Mouse (Mus musculus) heart, adult 2 months (tissue): ENCODE data around the gene Vars. TPM values are rescaled to one million over a fixed set of nuclear protein-coding genes. Genes with fewer than 3 reads are reported as not detected.

ENCODE experiments used
- DNase-seq, 2 experiments: peaks; one replicate each; pipeline ENCODE4 v3.0.0; 2021
- H3K27ac ChIP-seq: fragments of 200-600 bp; 2 replicates; pipeline ENCODE4 v1.8.1; 2022
- H3K27me3 ChIP-seq: fragments of 200-500 bp; 2 replicates; pipeline ENCODE4 v1.6.1; 2012; ENCODE audit warnings: mild to moderate bottlenecking, low read length, inconsistent platforms, mixed read lengths; ENCODE audit not compliant: control insufficient read depth, insufficient read depth
- H3K36me3 ChIP-seq: fragments of 200-500 bp; 2 replicates; pipeline ENCODE4 v1.6.1; 2012; ENCODE audit warnings: low read length, inconsistent platforms; ENCODE audit not compliant: control insufficient read depth, insufficient read depth
- H3K4me1 ChIP-seq: fragments of 200-500 bp; 2 replicates; pipeline ENCODE4 v1.6.1; 2011; ENCODE audit warnings: low read length; ENCODE audit not compliant: control insufficient read depth, insufficient read depth
- H3K4me3 ChIP-seq: fragments of 200-600 bp; 2 replicates; pipeline ENCODE4 v1.8.1; 2022
- H3K79me2 ChIP-seq: fragments of 200-500 bp; replicated peaks from 2 replicates; pipeline ENCODE4 v1.6.1; 2012; ENCODE audit warnings: mild to moderate bottlenecking, inconsistent platforms, low read length, moderate library complexity, mixed read lengths; ENCODE audit not compliant: control insufficient read depth, insufficient read depth
- H3K9ac ChIP-seq: fragments of 200-500 bp; 2 replicates; pipeline ENCODE4 v1.6.1; 2012; ENCODE audit warnings: low read depth, mild to moderate bottlenecking, control low read depth, inconsistent platforms, low read length, mixed read lengths
- CTCF ChIP-seq: fragments of 200-600 bp; IDR thresholded peaks from 2 replicates; pipeline ENCODE4 v1.8.1; 2022; ENCODE audit warnings: antibody characterized with exemption, mild to moderate bottlenecking, moderate library complexity
- EP300 ChIP-seq: fragments of 200-500 bp; IDR thresholded peaks from 2 replicates; pipeline ENCODE4 v1.6.1; 2011; ENCODE audit warnings: low read depth, low read length, control low read depth; ENCODE audit not compliant: insufficient read depth
- POLR2A ChIP-seq: fragments of 200-500 bp; IDR thresholded peaks from 2 replicates; pipeline ENCODE4 v1.6.1; 2011; ENCODE audit warnings: mild to moderate bottlenecking, low read depth, low read length, control low read depth; ENCODE audit not compliant: insufficient read depth
- WGBS: fragments of 180-500 bp; shearing (Covaris S2); methylation state at CpG from one replicate; pipeline ENCODE4 v1.1.7; 2018; 5-methylcytosine and 5-hydroxymethylcytosine counted together
- intact Hi-C: fragments of 180-260 bp; cut with DNase I; formaldehyde crosslinking; loops from one replicate; pipeline ENCODE4 v1.15.1; 2025
- polyA plus RNA-seq: library from polyadenylated mRNA; depleted of rRNA; stranded (reverse); fragments of >200 nt; gene quantifications from 2 replicates; pipeline ENCODE4 v1.2.3, GENCODE M21; 2012; rRNA removed
- total RNA-seq, 2 experiments: library from RNA; stranded (reverse); gene quantifications; 2 replicates each; pipeline ENCODE4 v1.2.3; 2021

Vars gene
- total and polyA plus RNA-seq, 3 experiments, result 27.0 to 39.2 (median 28.5) TPM

DNA sequence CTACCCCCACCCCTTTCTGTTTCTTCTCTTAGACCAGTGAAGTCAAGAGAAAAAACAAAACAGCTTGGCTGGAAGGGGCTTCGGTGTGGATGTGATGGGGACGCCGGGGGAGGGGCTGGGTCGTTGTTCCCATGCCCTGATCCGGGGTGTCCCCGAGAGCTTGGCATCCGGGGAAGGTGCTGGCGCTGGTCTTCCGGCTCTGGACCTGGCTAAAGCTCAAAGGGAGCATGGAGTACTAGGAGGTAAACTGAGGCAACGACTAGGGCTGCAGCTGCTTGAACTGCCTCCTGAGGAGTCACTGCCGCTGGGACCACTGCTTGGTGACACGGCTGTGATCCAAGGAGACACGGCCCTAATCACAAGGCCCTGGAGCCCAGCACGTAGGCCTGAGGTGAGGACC is 59.3 kb downstream of the Vars start:
- peaks cover 5% of the 10 kb centered on the region for H3K36me3 ChIP-seq

DNA sequence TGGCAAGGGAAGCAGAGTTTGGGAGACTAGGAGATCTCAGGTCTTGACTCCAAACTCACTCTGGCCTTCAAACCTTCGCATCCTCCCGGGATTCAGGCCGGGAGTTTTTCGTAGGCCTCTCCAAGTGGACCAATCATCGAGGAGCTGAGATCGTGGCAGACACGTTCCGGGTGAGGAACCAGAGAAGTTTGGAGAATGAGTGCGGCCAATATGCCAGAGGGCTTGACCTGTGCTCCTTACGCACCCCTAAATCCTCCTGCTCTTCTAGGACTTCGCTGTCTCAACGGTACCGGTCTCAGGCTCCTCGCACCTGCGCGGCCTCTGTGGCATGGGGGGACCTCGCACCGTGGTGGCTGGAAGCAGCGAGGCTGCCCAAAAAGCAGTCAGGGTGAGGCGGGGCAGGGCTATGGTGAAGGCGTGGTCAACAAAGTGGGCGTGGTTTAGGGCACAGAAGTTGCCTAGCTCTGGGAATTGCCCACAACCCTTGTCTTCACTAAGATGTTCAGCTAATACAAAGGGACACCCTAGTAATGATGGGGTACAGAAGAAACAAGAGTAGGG is 60.0 kb downstream of the Vars start:
- Histone ChIP-seq H3K4me1 (peaks cover 7% of the 10 kb centered on the region), H3K9ac (no peak overlapping the region), H3K27me3 (no peaks in the 10 kb centered on the region), H3K4me3 (no peak overlapping the region), H3K79me2 (no peaks in the 10 kb centered on the region), H3K27ac (no peak overlapping the region), H3K36me3 (peaks cover 5% of the 10 kb centered on the region)
- 70% methylated on average over 22 of the region's 22 CpGs for WGBS
- DNase-seq, result peak in 1 of 2 experiments; percentile 35
- TF ChIP-seq POLR2A (no peak), CTCF (no peak), EP300 (no peak)
- intact Hi-C loops, result no loop called here

More for the DNA sequence above, 59.3 kb downstream of the Vars start:
- Histone ChIP-seq H3K4me1 (peaks cover 10% of the 10 kb centered on the region), H3K27ac (peak overlapping the region; percentile 92), H3K79me2 (no peaks in the 10 kb centered on the region), H3K9ac (peak overlapping the region; percentile 87), H3K27me3 (no peaks in the 10 kb centered on the region), H3K4me3 (peak overlapping the region; percentile 65)
- no peak for TF ChIP-seq CTCF
- no peak for TF ChIP-seq POLR2A
- no peak for TF ChIP-seq EP300
- intact Hi-C loops, result no loop called here
- WGBS, result 27% methylated on average over 14 of the region's 14 CpGs
- no peak for DNase-seq

DNA sequence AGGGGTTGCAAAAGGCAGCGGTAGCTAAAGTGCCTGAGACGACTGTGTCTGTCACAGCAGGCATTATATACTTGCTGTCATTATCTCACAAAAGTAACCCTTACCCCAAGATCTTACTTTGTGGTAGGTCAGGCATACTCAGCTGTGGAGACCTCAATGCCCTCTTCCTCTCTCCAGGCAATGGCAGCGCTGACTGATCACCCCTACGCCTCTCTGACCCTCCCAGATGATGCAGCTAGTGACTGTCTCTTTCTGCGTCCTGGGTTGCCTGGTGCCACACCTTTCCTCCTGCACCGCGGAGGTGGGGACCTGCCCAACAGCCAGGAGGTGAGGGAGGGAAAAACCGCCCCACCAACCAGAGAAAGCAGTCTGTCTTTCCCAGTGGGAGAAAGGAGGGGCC is 60.5 kb downstream of the Vars start:
- Histone ChIP-seq H3K36me3 (peaks cover 4% of the 10 kb centered on the region), H3K4me3 (no peak overlapping the region), H3K4me1 (peaks cover 4% of the 10 kb centered on the region), H3K79me2 (no peaks in the 10 kb centered on the region), H3K27ac (no peak overlapping the region), H3K9ac (no peak overlapping the region), H3K27me3 (no peaks in the 10 kb centered on the region)
- DNase-seq, result no peak
- WGBS, result 80% methylated on average over 7 of the region's 8 CpGs
- TF ChIP-seq EP300, result no peak
- no peak for TF ChIP-seq CTCF
- no peak for TF ChIP-seq POLR2A
- intact Hi-C loops, result no loop called here

DNA sequence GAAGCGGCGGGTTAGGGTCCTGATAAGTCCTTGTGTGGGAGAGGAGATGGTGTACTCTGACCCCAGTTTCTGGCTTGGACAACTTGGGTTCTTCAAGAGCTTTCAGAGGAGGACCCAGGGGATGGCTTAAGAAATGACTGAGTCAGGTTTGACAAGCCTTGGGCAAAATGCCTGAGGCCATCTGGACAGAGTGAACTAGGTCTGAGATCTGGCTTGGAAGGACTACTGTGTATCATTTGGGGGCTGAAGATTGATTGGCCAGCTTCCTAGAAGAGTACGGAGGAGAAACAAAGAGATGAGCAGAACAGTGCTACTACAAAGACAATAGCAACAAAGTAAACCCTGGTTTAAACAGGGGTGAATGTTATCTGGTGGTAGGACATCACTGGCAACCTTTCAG is 62.7 kb downstream of the Vars start:
- DNase-seq, result no peak
- 79% methylated on average over 3 of the region's 3 CpGs for WGBS
- TF ChIP-seq EP300 (no peak), POLR2A (no peak)

DNA sequence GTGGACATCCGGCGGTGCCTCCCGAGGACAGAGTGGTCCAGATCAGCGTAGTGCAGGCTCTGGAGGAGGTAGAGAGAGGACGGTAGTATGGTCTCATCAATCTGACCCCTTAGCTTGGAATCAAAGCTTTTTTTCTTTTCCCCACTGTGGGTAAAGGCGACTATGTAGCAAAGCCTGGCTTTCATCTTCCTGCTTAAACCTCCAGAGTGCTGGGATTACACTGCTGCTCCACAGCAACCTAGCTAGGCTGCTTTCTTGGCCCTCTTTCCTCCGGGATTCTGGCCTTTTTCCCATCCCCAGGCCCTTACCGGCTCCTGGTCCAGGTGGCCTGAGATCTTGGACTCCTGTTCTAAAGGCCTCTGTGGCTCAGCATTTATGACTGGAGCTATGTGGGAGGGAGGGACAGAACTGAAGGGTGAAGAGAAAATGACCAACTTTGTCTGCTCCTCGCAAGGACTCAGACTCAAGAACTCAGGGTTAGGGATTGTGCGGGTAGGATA is 63.6 kb downstream of the Vars start:
- H3K4me3 ChIP-seq, result no peak overlapping the region
- no peak for DNase-seq
- WGBS, result 49% methylated on average over 10 of the region's 10 CpGs
- H3K36me3 ChIP-seq, result no peaks in the 10 kb centered on the region
- no peaks in the 10 kb centered on the region for H3K79me2 ChIP-seq
- no peaks in the 10 kb centered on the region; the same call in 1 of the 2 replicates for H3K27me3 ChIP-seq
- TF ChIP-seq CTCF (no peak), POLR2A (no peak), EP300 (no peak)
- peak overlapping the region; percentile 3; the same call in 1 of the 2 replicates for H3K9ac ChIP-seq
- H3K27ac ChIP-seq, result no peak overlapping the region; the same call in 1 of the 2 replicates
- intact Hi-C loops, result no loop called here
- H3K4me1 ChIP-seq, result peaks cover 4% of the 10 kb centered on the region

More for the DNA sequence above, 62.7 kb downstream of the Vars start:
- H3K36me3 ChIP-seq, result no peaks in the 10 kb centered on the region
- peaks cover 4% of the 10 kb centered on the region for H3K4me1 ChIP-seq
- no peak overlapping the region for H3K9ac ChIP-seq
- H3K4me3 ChIP-seq, result no peak overlapping the region
- no peak overlapping the region for H3K27ac ChIP-seq
- no peaks in the 10 kb centered on the region for H3K79me2 ChIP-seq
- intact Hi-C loops, result no loop called here
- H3K27me3 ChIP-seq, result no peaks in the 10 kb centered on the region; the same call in 1 of the 2 replicates

DNA sequence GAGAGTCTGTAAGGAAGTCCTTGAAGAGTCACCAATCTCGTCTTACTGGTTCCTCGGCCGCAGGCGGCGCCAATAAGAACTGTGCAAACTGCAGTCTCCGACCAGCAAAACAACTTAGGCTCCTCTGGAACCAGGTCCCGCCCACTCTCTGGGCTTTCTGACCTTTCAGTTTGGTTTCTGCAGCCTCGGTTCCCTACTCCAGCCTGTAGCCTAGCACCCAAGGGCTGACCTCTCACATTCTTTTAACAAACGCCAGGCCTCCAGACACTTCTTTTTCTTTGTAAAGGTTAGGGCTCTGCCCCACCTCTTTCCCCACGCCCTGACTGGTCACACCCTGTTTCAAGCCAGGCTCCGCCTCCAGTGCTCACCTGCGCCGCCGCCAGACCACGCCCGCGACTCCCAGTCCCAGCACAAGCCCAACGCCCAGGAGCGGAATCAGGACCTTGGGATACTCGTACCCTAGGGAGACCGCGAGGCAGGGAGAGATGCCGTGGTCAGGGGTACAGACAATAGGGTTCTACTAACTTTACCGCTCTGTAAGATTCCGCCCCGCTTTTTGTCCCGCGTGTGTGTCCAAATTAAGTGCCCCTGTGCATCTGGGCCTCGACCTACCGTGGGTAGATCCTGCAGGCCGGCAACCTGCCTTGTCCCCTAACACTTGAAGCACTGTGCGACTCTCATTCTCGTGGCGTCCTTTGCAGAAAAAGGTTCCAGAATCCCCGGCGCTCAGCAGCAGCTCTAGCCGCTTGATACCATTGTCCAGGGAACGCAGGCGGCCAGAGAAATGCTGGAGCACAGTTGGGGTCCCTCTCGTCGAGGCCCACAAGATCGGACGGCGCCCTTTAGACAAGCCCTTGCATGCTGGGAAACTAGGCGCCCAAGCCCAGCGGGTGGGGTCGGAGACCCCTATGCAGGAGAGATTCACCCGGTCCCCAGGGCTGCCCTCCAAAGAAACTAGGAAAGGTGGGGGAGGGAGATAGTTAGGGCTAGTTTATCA is 64.5 kb downstream of the Vars start, which contains the start of gene Ly6g6c:
TSS of gene Ly6g6c (plus strand) at position 438 of the 997 bp plus-strand sequence.
- Histone ChIP-seq H3K4me1 (peaks cover 2% of the 10 kb centered on the region), H3K27ac (no peak within 1 kb of the TSS; the same call in 1 of the 2 replicates), H3K4me3 (peak within 1 kb of the TSS; percentile 18; the same call in 1 of the 2 replicates), H3K27me3 (no peaks in the 10 kb centered on the region; the same call in 1 of the 2 replicates), H3K9ac (peak within 1 kb of the TSS; percentile 36), H3K79me2 (no peaks in the 10 kb centered on the region), H3K36me3 (no peaks in the 10 kb centered on the region)
- peak; percentile 58 to 68 for DNase-seq
- 9% methylated on average over 48 of the region's 48 CpGs for WGBS
- intact Hi-C loops, result no loop called here
- TF ChIP-seq CTCF, result no peak
- no peak for TF ChIP-seq POLR2A
- no peak for TF ChIP-seq EP300

Other genes starting within 250 kb of the Vars start
Only the 30 nearest of the 45 such genes appear.
- gene Cfb, start 138.5 kb upstream of the Vars start, total RNA-seq, result 1 to 10 TPM; 2.6 to 3.8 TPM
- 3.9 and 5.7 TPM in 2 replicates for gene Cfb, start 138.5 kb upstream of the Vars start, polyA plus RNA-seq
- 1 to 10 TPM; 7.9 to 9.0 TPM for gene Zbtb12, start 121.5 kb upstream of the Vars start, total RNA-seq
- 10.0 and 11.0 TPM in 2 replicates for gene Zbtb12, start 121.5 kb upstream of the Vars start, polyA plus RNA-seq
- gene Gm20547, start 118.9 kb upstream of the Vars start, total RNA-seq, result not detected
- gene Gm20547, start 118.9 kb upstream of the Vars start, polyA plus RNA-seq, result not detected in 2 replicates
- 1 to 10 TPM; 1.8 to 3.1 TPM for gene C2, start 102.7 kb upstream of the Vars start, total RNA-seq
- 4.5 and 8.1 TPM in 2 replicates for gene C2, start 102.7 kb upstream of the Vars start, polyA plus RNA-seq
- 10 to 100 TPM; 38.0 to 42.6 TPM for gene Ehmt2, start 102.5 kb upstream of the Vars start, total RNA-seq
- 61.6 and 64.0 TPM in 2 replicates for gene Ehmt2, start 102.5 kb upstream of the Vars start, polyA plus RNA-seq
- gene Slc44a4, start 86.5 kb upstream of the Vars start, total RNA-seq, result not detected
- 1.1 TPM in 1 of 2 replicates, not detected in the other for gene Slc44a4, start 86.5 kb upstream of the Vars start, polyA plus RNA-seq
- 10 to 100 TPM; 14.5 TPM for gene Neu1, start 69.7 kb upstream of the Vars start, total RNA-seq
- gene Neu1, start 69.7 kb upstream of the Vars start, polyA plus RNA-seq, result 22.0 and 23.6 TPM in 2 replicates
- 10 to 100 TPM in 1 of 2 experiments, 1 to 10 TPM in 1; 2.9 to 11.2 TPM for gene Hspa1b, start 41.7 kb upstream of the Vars start, total RNA-seq
- 2.0 and 6.3 TPM in 2 replicates for gene Hspa1b, start 41.7 kb upstream of the Vars start, polyA plus RNA-seq
- not detected for gene Gm20481, start 31.1 kb upstream of the Vars start, total RNA-seq
- not detected in 2 replicates for gene Gm20481, start 31.1 kb upstream of the Vars start, polyA plus RNA-seq
- 1 to 10 TPM; 3.3 to 9.8 TPM for gene Hspa1a, start 28.8 kb upstream of the Vars start, total RNA-seq
- gene Hspa1a, start 28.8 kb upstream of the Vars start, polyA plus RNA-seq, result 3.0 and 5.9 TPM in 2 replicates
- gene Hspa1l, start 28.3 kb upstream of the Vars start, total RNA-seq, result 10 to 100 TPM in 1 of 2 experiments, 1 to 10 TPM in 1; 8.3 to 10.9 TPM
- 3.6 and 6.6 TPM in 2 replicates for gene Hspa1l, start 28.3 kb upstream of the Vars start, polyA plus RNA-seq
- gene Lsm2, start 19.1 kb upstream of the Vars start, total RNA-seq, result 10 to 100 TPM; 17.3 to 21.3 TPM
- 50.7 and 58.0 TPM in 2 replicates for gene Lsm2, start 19.1 kb upstream of the Vars start, polyA plus RNA-seq
- gene Vwa7, start 15.6 kb downstream of the Vars start, total RNA-seq, result 10 to 100 TPM; 10.0 to 10.9 TPM
- gene Vwa7, start 15.6 kb downstream of the Vars start, polyA plus RNA-seq, result 7.5 and 10.2 TPM in 2 replicates
- gene Sapcd1, start 27.0 kb downstream of the Vars start, total RNA-seq, result not detected
- 0.20 and 0.67 TPM in 2 replicates for gene Sapcd1, start 27.0 kb downstream of the Vars start, polyA plus RNA-seq
- under 1 TPM; 0.23 to 0.29 TPM for gene Msh5, start 45.8 kb downstream of the Vars start, total RNA-seq
- gene Msh5, start 45.8 kb downstream of the Vars start, polyA plus RNA-seq, result 1.00 and 1.2 TPM in 2 replicates
- 10 to 100 TPM; 32.5 to 33.1 TPM for gene Clic1, start 49.0 kb downstream of the Vars start, total RNA-seq
- 44.4 and 51.6 TPM in 2 replicates for gene Clic1, start 49.0 kb downstream of the Vars start, polyA plus RNA-seq
- gene Ddah2, start 58.0 kb downstream of the Vars start, total RNA-seq, result 10 to 100 TPM; 20.0 to 20.5 TPM
- gene Ddah2, start 58.0 kb downstream of the Vars start, polyA plus RNA-seq, result 31.4 and 40.8 TPM in 2 replicates
- gene Ly6g6c, start 64.4 kb downstream of the Vars start, total RNA-seq, result under 1 TPM; 0.34 to 0.55 TPM
- gene Ly6g6c, start 64.4 kb downstream of the Vars start, polyA plus RNA-seq, result 0.23 and 0.64 TPM in 2 replicates
- 1 to 10 TPM in 1 of 2 experiments, under 1 TPM in 1; 0.31 to 2.4 TPM for gene Mpig6b, start 65.2 kb downstream of the Vars start, total RNA-seq
- gene Mpig6b, start 65.2 kb downstream of the Vars start, polyA plus RNA-seq, result 0.32 and 1.4 TPM in 2 replicates
- gene Ly6g6e, start 75.9 kb downstream of the Vars start, total RNA-seq, result not detected
- 0.41 TPM in 1 of 2 replicates, not detected in the other for gene Ly6g6e, start 75.9 kb downstream of the Vars start, polyA plus RNA-seq
- gene Ly6g6d, start 77.1 kb downstream of the Vars start, total RNA-seq, result under 1 TPM in 1 of 2 experiments, not detected in 1; 0.61 TPM
- gene Ly6g6d, start 77.1 kb downstream of the Vars start, polyA plus RNA-seq, result 1.3 and 1.6 TPM in 2 replicates
- not detected for gene Ly6g6f, start 84.6 kb downstream of the Vars start, total RNA-seq
- 0.27 TPM in 1 of 2 replicates, not detected in the other for gene Ly6g6f, start 84.6 kb downstream of the Vars start, polyA plus RNA-seq
- gene Abhd16a, start 88.3 kb downstream of the Vars start, total RNA-seq, result 10 to 100 TPM; 53.2 to 62.5 TPM
- gene Abhd16a, start 88.3 kb downstream of the Vars start, polyA plus RNA-seq, result 95.7 and 98.2 TPM in 2 replicates
- not detected for gene Ly6g5c, start 107.3 kb downstream of the Vars start, total RNA-seq
- gene Ly6g5c, start 107.3 kb downstream of the Vars start, polyA plus RNA-seq, result not detected in 2 replicates
- under 1 TPM in 1 of 2 experiments, not detected in 1; 0.36 TPM for gene Ly6g5b, start 114.4 kb downstream of the Vars start, total RNA-seq
- gene Ly6g5b, start 114.4 kb downstream of the Vars start, polyA plus RNA-seq, result 0.23 and 0.35 TPM in 2 replicates
- gene Gpank1, start 120.5 kb downstream of the Vars start, total RNA-seq, result 1 to 10 TPM; 6.8 to 8.5 TPM
- gene Gpank1, start 120.5 kb downstream of the Vars start, polyA plus RNA-seq, result 9.5 TPM in 2 replicates
- gene Csnk2b, start 121.1 kb downstream of the Vars start, total RNA-seq, result 100 to 1,000 TPM; 149 to 170 TPM
- 297 and 301 TPM in 2 replicates for gene Csnk2b, start 121.1 kb downstream of the Vars start, polyA plus RNA-seq
- gene D17H6S53E, start 125.4 kb downstream of the Vars start, total RNA-seq, result 10 to 100 TPM; 30.2 to 31.3 TPM
- 7.7 and 11.8 TPM in 2 replicates for gene D17H6S53E, start 125.4 kb downstream of the Vars start, polyA plus RNA-seq
- not detected for gene Apom, start 131.1 kb downstream of the Vars start, total RNA-seq
- not detected in 2 replicates for gene Apom, start 131.1 kb downstream of the Vars start, polyA plus RNA-seq
- gene Bag6, start 134.2 kb downstream of the Vars start, total RNA-seq, result 100 to 1,000 TPM; 216 to 252 TPM
- gene Bag6, start 134.2 kb downstream of the Vars start, polyA plus RNA-seq, result 140 and 150 TPM in 2 replicates